Mouse (Mus musculus): ENCODE data around the gene Sez6l2. TPM values are rescaled to one million over a fixed set of nuclear protein-coding genes. Genes with fewer than 3 reads are reported as not detected.

Gene Sez6l2
- polyA plus RNA-seq, 1 experiment from 2014 or later, result 17.7 TPM

- Histone ChIP-seq H3K4me1 (peaks cover 30% of the 10 kb centered on the region), H3K4me3 (no peak overlapping the region), H3K27me3 (replicated peaks) (no peaks in the 10 kb centered on the region), H3K36me3 (peaks cover 27% of the 10 kb centered on the region), H3K9me3 (no peaks in the 10 kb centered on the region), H3K4me2 (replicated peaks) (no peak overlapping the region), H3K9ac (no peak overlapping the region), H3K27ac (no peak overlapping the region)
- 93% methylated on average over 6 of the region's 6 CpGs for WGBS
- ATAC-seq (ENCODE audit: low FRiP score, low read depth), result no peak
These were observed 62.0 kb downstream of the Sez6l2 start for GRCm38 (mm10) chr7:127012374-127012773.

GRCm38 (mm10) chr7:127012845-127013244 lies 62.5 kb downstream of the Sez6l2 start:
- Histone ChIP-seq H3K9me3 (no peaks in the 10 kb centered on the region), H3K27ac (no peak overlapping the region), H3K4me2 (replicated peaks) (no peak overlapping the region), H3K27me3 (replicated peaks) (no peaks in the 10 kb centered on the region), H3K4me3 (no peak overlapping the region), H3K9ac (no peak overlapping the region), H3K36me3 (peaks cover 27% of the 10 kb centered on the region), H3K4me1 (peaks cover 33% of the 10 kb centered on the region)
- ATAC-seq (ENCODE audit: low FRiP score, low read depth), result no peak
- WGBS, result 96% methylated on average over 10 of the region's 10 CpGs

GRCm38 (mm10) chr7:127013385-127013784 lies 63.0 kb downstream of the Sez6l2 start:
- Histone ChIP-seq H3K9me3 (no peaks in the 10 kb centered on the region), H3K36me3 (peaks cover 27% of the 10 kb centered on the region), H3K4me3 (no peak overlapping the region), H3K27ac (no peak overlapping the region), H3K9ac (0 out of 2 replicates have a peak overlapping the region, but pooled peaks have one; percentile 1), H3K27me3 (replicated peaks) (no peaks in the 10 kb centered on the region), H3K4me2 (replicated peaks) (no peak overlapping the region; the same call in 1 of the 2 replicates), H3K4me1 (peaks cover 38% of the 10 kb centered on the region)
- no peak for ATAC-seq (ENCODE audit: low FRiP score, low read depth)
- 98% methylated on average over 6 of the region's 6 CpGs for WGBS

- ATAC-seq (ENCODE audit: low FRiP score, low read depth), result no peak
- Histone ChIP-seq H3K4me3 (0 out of 2 replicates have a peak within 1 kb of the TSS, but pooled peaks have one; percentile 10), H3K9ac (0 out of 2 replicates have a peak within 1 kb of the TSS, but pooled peaks have one; percentile 3), H3K36me3 (peaks cover 27% of the 10 kb centered on the region), H3K27me3 (replicated peaks) (no peaks in the 10 kb centered on the region), H3K4me2 (replicated peaks) (peak within 1 kb of the TSS; percentile 94), H3K4me1 (peaks cover 41% of the 10 kb centered on the region), H3K27ac (no peak within 1 kb of the TSS), H3K9me3 (no peaks in the 10 kb centered on the region)
- 69% methylated on average over 11 of the region's 11 CpGs for WGBS
These were observed 64.0 kb downstream of the Sez6l2 start, which contains the start of gene Mvp for GRCm38 (mm10) chr7:127014320-127014719. TSS of gene Mvp (minus strand) at chr7:127014621.

- no peaks in the 10 kb centered on the region for H3K9me3 ChIP-seq
- WGBS, result 98% methylated on average over 12 of the region's 12 CpGs
- no peak for ATAC-seq (ENCODE audit: low FRiP score, low read depth)
- peak overlapping the region; percentile 94; the same call in 1 of the 2 replicates for H3K4me2 ChIP-seq (replicated peaks)
- H3K4me1 ChIP-seq, result peaks cover 45% of the 10 kb centered on the region
- no peaks in the 10 kb centered on the region for H3K27me3 ChIP-seq (replicated peaks)
- no peak overlapping the region for H3K4me3 ChIP-seq
- H3K36me3 ChIP-seq, result peaks cover 27% of the 10 kb centered on the region
- no peak overlapping the region for H3K27ac ChIP-seq
- H3K9ac ChIP-seq, result no peak overlapping the region
These were observed 64.6 kb downstream of the Sez6l2 start for GRCm38 (mm10) chr7:127014993-127015392.

- Histone ChIP-seq H3K4me2 (replicated peaks) (peak overlapping the region; percentile 94), H3K27ac (peak overlapping the region; percentile 86), H3K4me1 (peaks cover 56% of the 10 kb centered on the region), H3K36me3 (peaks cover 27% of the 10 kb centered on the region), H3K27me3 (replicated peaks) (no peaks in the 10 kb centered on the region), H3K9ac (peak overlapping the region; percentile 80), H3K9me3 (no peaks in the 10 kb centered on the region), H3K4me3 (peak overlapping the region; percentile 61)
- 0 out of 2 replicates have a peak, but pooled peaks have one; percentile 3 for ATAC-seq (ENCODE audit: low FRiP score, low read depth)
- WGBS, result 1% methylated on average over 10 of the region's 10 CpGs
These were observed 65.7 kb downstream of the Sez6l2 start for GRCm38 (mm10) chr7:127016081-127016480.

GRCm38 (mm10) chr7:127016481-127016485 lies 65.9 kb downstream of the Sez6l2 start, which contains the start of gene Pagr1b:
TSS of gene Pagr1b (minus strand) at chr7:127016484.
- Histone ChIP-seq H3K27me3 (replicated peaks) (no peaks in the 10 kb centered on the region), H3K27ac (peak within 1 kb of the TSS; percentile 86), H3K4me1 (peaks cover 58% of the 10 kb centered on the region), H3K4me2 (replicated peaks) (peak within 1 kb of the TSS; percentile 94), H3K4me3 (peak within 1 kb of the TSS; percentile 61), H3K9me3 (no peaks in the 10 kb centered on the region), H3K36me3 (peaks cover 27% of the 10 kb centered on the region), H3K9ac (peak within 1 kb of the TSS; percentile 80)
- ATAC-seq (ENCODE audit: low FRiP score, low read depth), result no peak

- H3K36me3 ChIP-seq, result peaks cover 27% of the 10 kb centered on the region
- H3K9ac ChIP-seq, result peak overlapping the region; percentile 80
- H3K9me3 ChIP-seq, result no peaks in the 10 kb centered on the region
- H3K27me3 ChIP-seq (replicated peaks), result no peaks in the 10 kb centered on the region
- H3K4me3 ChIP-seq, result peak overlapping the region; percentile 61
- peaks cover 60% of the 10 kb centered on the region for H3K4me1 ChIP-seq
- peak overlapping the region; percentile 94 for H3K4me2 ChIP-seq (replicated peaks)
- WGBS, result under 1% methylated on average over 22 of the region's 22 CpGs
- H3K27ac ChIP-seq, result peak overlapping the region; percentile 86
- peak; percentile 59 for ATAC-seq (ENCODE audit: low FRiP score, low read depth)
These were observed 66.1 kb downstream of the Sez6l2 start for GRCm38 (mm10) chr7:127016486-127016938.

GRCm38 (mm10) chr7:127016971-127017949 lies 66.9 kb downstream of the Sez6l2 start, which contains the start of gene Pagr1a:
TSS of gene Pagr1a (minus strand) at chr7:127017352.
- H3K9ac ChIP-seq, result peak within 1 kb of the TSS; percentile 80
- no peaks in the 10 kb centered on the region for H3K27me3 ChIP-seq (replicated peaks)
- peak within 1 kb of the TSS; percentile 94 for H3K4me2 ChIP-seq (replicated peaks)
- peaks cover 67% of the 10 kb centered on the region for H3K4me1 ChIP-seq
- peak within 1 kb of the TSS; percentile 61 for H3K4me3 ChIP-seq
- 4% methylated on average over 39 of the region's 39 CpGs for WGBS
- H3K36me3 ChIP-seq, result peaks cover 31% of the 10 kb centered on the region
- no peaks in the 10 kb centered on the region for H3K9me3 ChIP-seq
- ATAC-seq (ENCODE audit: low FRiP score, low read depth), result peak; percentile 78
- H3K27ac ChIP-seq, result peak within 1 kb of the TSS; percentile 86

- H3K4me2 ChIP-seq (replicated peaks), result peak overlapping the region; percentile 22; the same call in 1 of the 2 replicates
These were observed 67.6 kb downstream of the Sez6l2 start for GRCm38 (mm10) chr7:127017950-127018345.

GRCm38 (mm10) chr7:127018416-127019305 lies 68.3 kb downstream of the Sez6l2 start:
- Histone ChIP-seq H3K9ac (peak overlapping the region; percentile 36; the same call in 1 of the 2 replicates), H3K9me3 (no peaks in the 10 kb centered on the region), H3K4me3 (no peak overlapping the region), H3K36me3 (peaks cover 36% of the 10 kb centered on the region), H3K27me3 (replicated peaks) (no peaks in the 10 kb centered on the region), H3K27ac (no peak overlapping the region), H3K4me2 (replicated peaks) (peak overlapping the region; percentile 22; the same call in 1 of the 2 replicates), H3K4me1 (peaks cover 81% of the 10 kb centered on the region)
- 88% methylated on average over 15 of the region's 15 CpGs for WGBS
- no peak for ATAC-seq (ENCODE audit: low FRiP score, low read depth)

More at GRCm38 (mm10) chr7:127017950-127018345, 67.6 kb downstream of the Sez6l2 start:
- Histone ChIP-seq H3K4me1 (peaks cover 74% of the 10 kb centered on the region), H3K9me3 (no peaks in the 10 kb centered on the region), H3K9ac (no peak overlapping the region), H3K36me3 (peaks cover 36% of the 10 kb centered on the region), H3K27ac (no peak overlapping the region), H3K27me3 (replicated peaks) (no peaks in the 10 kb centered on the region), H3K4me3 (no peak overlapping the region)
- no peak for ATAC-seq (ENCODE audit: low FRiP score, low read depth)
- WGBS, result 67% methylated on average over 6 of the region's 6 CpGs

Data from neural tube, embryonic 12.5 days (tissue).